Mouse (Mus musculus): ENCODE measurements around the gene Ccdc113. TPM values are rescaled to one million over a fixed set of nuclear protein-coding genes. Genes with fewer than 3 reads are reported as not detected.

Gene Ccdc113
- polyA plus RNA-seq, 1 experiment from 2014 or later = 0.14 TPM

DNA sequence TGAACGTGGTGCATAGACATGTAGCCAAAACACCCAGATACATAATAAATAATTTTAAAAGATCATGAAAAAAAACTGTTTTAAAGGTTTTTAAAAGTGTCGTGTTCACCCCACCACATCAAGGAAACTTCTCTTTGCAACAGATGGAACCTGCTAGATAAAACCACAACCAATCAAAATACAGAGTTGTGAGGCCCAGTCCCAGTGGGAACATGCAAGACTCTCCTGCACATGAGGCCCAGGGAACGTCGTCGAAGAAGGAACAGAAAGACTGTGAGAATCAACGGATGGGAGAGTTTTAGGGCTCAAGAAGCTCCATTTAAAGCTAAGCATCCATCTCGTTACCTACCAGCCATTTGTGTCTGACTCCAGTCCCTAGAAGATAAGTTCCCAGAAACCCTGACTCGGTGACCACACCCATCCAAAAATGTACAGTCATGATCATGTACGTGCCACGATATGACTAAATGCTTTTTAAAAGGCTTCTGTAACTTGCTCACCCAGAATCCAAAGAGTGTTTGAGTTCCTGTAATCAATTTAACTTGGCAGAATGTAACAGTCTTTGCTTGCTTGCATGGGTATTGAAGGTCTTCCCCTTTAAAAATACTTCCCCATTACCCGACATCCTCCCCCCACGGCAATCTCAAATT is 58.4 kb downstream of the Ccdc113 start:
- no peak for TF ChIP-seq CTCF (IDR thresholded peaks at IDR 0.05; ENCODE audit: low read depth)
- no peak for ATAC-seq
- no peaks in the 10 kb centered on the region for H3K36me3 ChIP-seq (ENCODE audit: control insufficient read depth, insufficient read depth)
- no peaks in the 10 kb centered on the region for H3K4me1 ChIP-seq (replicated peaks; ENCODE audit: control insufficient read depth, insufficient read depth, low read length)
- no peaks in the 10 kb centered on the region for H3K9me3 ChIP-seq (ENCODE audit: control insufficient read depth)
- no peak overlapping the region for H3K9ac ChIP-seq (ENCODE audit: low read depth, low read length)
- H3K27me3 ChIP-seq (replicated peaks; ENCODE audit: control insufficient read depth, insufficient read depth, low read length) = no peaks in the 10 kb centered on the region
- 82% methylated on average over 12 of the region's 12 CpGs for WGBS
- H3K4me3 ChIP-seq (ENCODE audit: low read depth, low read length) = no peak overlapping the region
- no peak overlapping the region for H3K4me2 ChIP-seq (replicated peaks; ENCODE audit: low read depth)
- H3K27ac ChIP-seq (ENCODE audit: low read depth, low read length) = no peak overlapping the region

DNA sequence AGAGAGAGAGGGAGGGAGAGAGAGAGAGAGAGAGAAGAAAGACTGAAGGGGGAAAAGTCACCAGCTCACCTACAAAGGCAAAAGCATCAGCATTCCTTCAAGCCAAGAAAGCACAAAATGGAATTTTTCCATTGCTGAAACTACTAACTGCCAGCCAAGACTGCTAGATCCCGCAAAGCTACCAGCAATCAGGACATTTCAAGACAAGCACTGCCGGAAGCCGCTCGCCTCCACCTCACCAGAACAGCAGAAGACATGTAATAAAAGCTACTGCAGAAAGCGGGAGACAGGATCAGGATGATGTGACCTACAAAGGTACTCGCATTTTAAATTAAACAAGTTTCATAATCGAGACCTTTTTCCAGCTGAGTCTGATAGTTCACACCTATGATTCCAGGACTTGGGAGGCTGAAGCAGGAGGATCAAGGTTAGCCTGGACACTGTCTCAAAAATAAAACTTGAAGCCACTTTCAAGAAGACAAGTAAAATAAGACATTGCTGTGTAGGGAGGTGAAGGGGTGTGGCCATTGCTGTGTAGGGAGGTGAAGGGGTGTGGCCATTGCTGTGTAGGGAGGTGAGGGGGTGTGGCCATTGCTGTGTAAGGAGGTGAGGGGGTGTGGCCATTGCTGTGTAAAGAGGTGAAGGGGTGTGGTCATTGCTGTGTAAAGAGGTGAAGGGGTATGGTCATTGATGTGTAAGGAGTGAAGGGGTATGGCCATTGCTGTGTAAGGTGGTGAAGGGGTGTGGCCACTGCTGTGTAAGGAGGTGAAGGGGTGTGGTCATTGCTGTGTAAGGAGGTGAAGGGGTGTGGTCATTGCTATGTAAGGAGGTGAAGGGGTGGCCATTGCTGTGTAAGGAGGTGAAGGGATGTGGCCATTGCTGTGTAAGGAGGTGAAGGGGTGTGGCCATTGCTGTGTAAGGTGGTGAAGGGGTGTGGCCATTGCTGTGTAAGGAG is 59.8 kb downstream of the Ccdc113 start:
- WGBS = 89% methylated on average over 7 of the region's 7 CpGs
- no peaks in the 10 kb centered on the region for H3K27me3 ChIP-seq (replicated peaks; ENCODE audit: control insufficient read depth, insufficient read depth, low read length)
- H3K9ac ChIP-seq (ENCODE audit: low read depth, low read length) = no peak overlapping the region
- no peak overlapping the region for H3K27ac ChIP-seq (ENCODE audit: low read depth, low read length)
- no peak overlapping the region for H3K4me3 ChIP-seq (ENCODE audit: low read depth, low read length)
- H3K4me1 ChIP-seq (replicated peaks; ENCODE audit: control insufficient read depth, insufficient read depth, low read length) = no peaks in the 10 kb centered on the region
- H3K9me3 ChIP-seq (ENCODE audit: control insufficient read depth) = no peaks in the 10 kb centered on the region
- no peak for ATAC-seq
- no peak for TF ChIP-seq CTCF (IDR thresholded peaks at IDR 0.05; ENCODE audit: low read depth)
- H3K36me3 ChIP-seq (ENCODE audit: control insufficient read depth, insufficient read depth) = no peaks in the 10 kb centered on the region
- no peak overlapping the region for H3K4me2 ChIP-seq (replicated peaks; ENCODE audit: low read depth)

DNA sequence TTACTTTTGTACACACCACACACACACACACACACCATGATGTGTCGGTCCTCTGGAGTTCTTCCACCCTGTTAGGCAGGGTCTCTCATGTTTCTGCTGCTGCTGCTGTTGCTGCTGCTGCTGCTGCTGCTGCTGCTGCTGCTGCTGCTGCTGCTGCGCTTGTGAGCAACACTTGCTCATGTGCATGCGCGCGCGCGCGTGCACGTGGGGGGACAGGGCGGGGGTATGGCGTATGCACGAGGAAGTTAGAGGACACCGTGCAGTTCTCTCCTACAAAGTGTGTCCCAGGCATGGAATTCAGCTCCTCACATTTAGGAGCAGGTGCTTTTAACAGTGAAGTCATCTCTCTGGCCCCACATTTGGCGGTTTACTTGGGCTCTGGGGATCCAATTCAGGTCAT is 61.2 kb downstream of the Ccdc113 start:
- ATAC-seq = no peak
- Histone ChIP-seq H3K4me2 (replicated peaks; ENCODE audit: low read depth) (no peak overlapping the region), H3K4me3 (ENCODE audit: low read depth, low read length) (no peak overlapping the region), H3K4me1 (replicated peaks; ENCODE audit: control insufficient read depth, insufficient read depth, low read length) (no peaks in the 10 kb centered on the region), H3K9ac (ENCODE audit: low read depth, low read length) (no peak overlapping the region), H3K27me3 (replicated peaks; ENCODE audit: control insufficient read depth, insufficient read depth, low read length) (no peaks in the 10 kb centered on the region), H3K36me3 (ENCODE audit: control insufficient read depth, insufficient read depth) (no peaks in the 10 kb centered on the region), H3K27ac (ENCODE audit: low read depth, low read length) (no peak overlapping the region), H3K9me3 (ENCODE audit: control insufficient read depth) (no peaks in the 10 kb centered on the region)
- WGBS = 84% methylated on average over 14 of the region's 14 CpGs
- no peak for TF ChIP-seq CTCF (IDR thresholded peaks at IDR 0.05; ENCODE audit: low read depth)

DNA sequence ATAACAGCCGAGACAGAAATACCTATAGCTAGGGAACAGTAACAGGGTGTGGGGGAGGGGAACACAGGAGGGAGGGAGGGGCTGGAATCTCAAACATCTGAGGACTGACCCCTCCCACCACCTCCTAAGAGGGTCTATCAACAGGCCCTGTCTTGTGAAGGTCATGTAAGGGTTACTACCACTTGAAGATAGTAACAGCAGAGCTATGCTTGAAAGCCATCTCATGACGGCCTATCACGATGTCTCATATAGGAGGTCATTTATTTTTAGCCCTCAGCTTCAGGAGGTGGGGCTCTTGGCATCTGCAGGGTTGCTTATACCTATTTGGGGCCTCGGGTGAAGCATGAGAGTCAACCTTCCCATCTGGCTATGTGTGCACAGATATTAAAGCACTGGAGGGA is 63.0 kb downstream of the Ccdc113 start:
- H3K27ac ChIP-seq (ENCODE audit: low read depth, low read length) = no peak overlapping the region

DNA sequence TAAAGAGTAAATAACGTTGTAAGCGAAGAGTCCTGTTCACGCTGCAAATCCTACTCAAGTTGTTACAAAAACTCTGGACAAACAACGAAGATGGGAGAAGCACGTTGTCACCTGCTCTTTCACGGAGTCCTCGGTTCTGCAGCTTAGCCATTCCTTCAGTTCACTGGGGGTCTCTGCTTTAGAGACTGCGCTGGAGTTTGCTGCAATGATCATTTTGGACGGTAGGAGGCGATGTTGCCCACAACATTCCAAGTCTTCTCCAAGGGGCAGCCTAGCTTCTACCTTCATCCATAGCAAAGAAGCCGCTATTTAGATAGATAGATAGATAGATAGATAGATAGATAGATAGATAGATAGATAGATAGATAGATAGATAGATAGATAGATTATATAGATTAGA is 66.0 kb downstream of the Ccdc113 start:
- no peak for ATAC-seq
- Histone ChIP-seq H3K27me3 (replicated peaks; ENCODE audit: control insufficient read depth, insufficient read depth, low read length) (no peaks in the 10 kb centered on the region), H3K4me2 (replicated peaks; ENCODE audit: low read depth) (no peak overlapping the region), H3K9me3 (ENCODE audit: control insufficient read depth) (no peaks in the 10 kb centered on the region), H3K4me3 (ENCODE audit: low read depth, low read length) (no peak overlapping the region), H3K27ac (ENCODE audit: low read depth, low read length) (no peak overlapping the region), H3K9ac (ENCODE audit: low read depth, low read length) (no peak overlapping the region), H3K4me1 (replicated peaks; ENCODE audit: control insufficient read depth, insufficient read depth, low read length) (no peaks in the 10 kb centered on the region), H3K36me3 (ENCODE audit: control insufficient read depth, insufficient read depth) (no peaks in the 10 kb centered on the region)
- peak; percentile 79 for TF ChIP-seq CTCF (IDR thresholded peaks at IDR 0.05; ENCODE audit: low read depth)
- WGBS = 8% methylated on average over 11 of the region's 11 CpGs

More for the DNA sequence above, 63.0 kb downstream of the Ccdc113 start:
- 29% methylated on average over 4 of the region's 4 CpGs for WGBS
- Histone ChIP-seq H3K4me2 (replicated peaks; ENCODE audit: low read depth) (no peak overlapping the region), H3K27me3 (replicated peaks; ENCODE audit: control insufficient read depth, insufficient read depth, low read length) (no peaks in the 10 kb centered on the region), H3K4me3 (ENCODE audit: low read depth, low read length) (no peak overlapping the region), H3K9ac (ENCODE audit: low read depth, low read length) (no peak overlapping the region), H3K9me3 (ENCODE audit: control insufficient read depth) (no peaks in the 10 kb centered on the region), H3K4me1 (replicated peaks; ENCODE audit: control insufficient read depth, insufficient read depth, low read length) (no peaks in the 10 kb centered on the region), H3K36me3 (ENCODE audit: control insufficient read depth, insufficient read depth) (no peaks in the 10 kb centered on the region)
- TF ChIP-seq CTCF (IDR thresholded peaks at IDR 0.05; ENCODE audit: low read depth) = no peak
- no peak for ATAC-seq

DNA sequence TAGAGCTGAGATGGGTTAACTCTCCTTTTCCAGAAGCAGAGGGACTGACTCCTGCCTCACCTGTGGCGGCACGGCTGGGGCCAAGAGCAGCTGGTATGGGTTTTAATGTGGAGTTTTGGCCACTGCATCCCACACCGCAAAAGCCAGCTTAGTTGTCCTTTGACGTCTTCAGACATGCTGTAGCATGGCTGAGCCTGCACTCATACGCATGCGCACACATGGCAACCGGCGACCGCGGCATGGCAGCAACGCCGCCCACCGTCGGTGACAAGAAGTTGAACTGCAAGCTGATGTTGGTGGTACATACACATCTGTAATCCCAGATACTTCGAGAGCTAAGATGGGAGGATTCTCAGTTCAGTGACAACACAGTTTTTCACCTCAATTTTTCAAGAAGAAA is 67.4 kb downstream of the Ccdc113 start:
- H3K27me3 ChIP-seq (replicated peaks; ENCODE audit: control insufficient read depth, insufficient read depth, low read length) = no peaks in the 10 kb centered on the region
- no peaks in the 10 kb centered on the region for H3K36me3 ChIP-seq (ENCODE audit: control insufficient read depth, insufficient read depth)
- WGBS = 73% methylated on average over 15 of the region's 15 CpGs
- no peak overlapping the region for H3K27ac ChIP-seq (ENCODE audit: low read depth, low read length)
- no peak overlapping the region for H3K4me3 ChIP-seq (ENCODE audit: low read depth, low read length)
- no peak overlapping the region for H3K9ac ChIP-seq (ENCODE audit: low read depth, low read length)
- no peak overlapping the region for H3K4me2 ChIP-seq (replicated peaks; ENCODE audit: low read depth)
- no peak for ATAC-seq
- no peak for TF ChIP-seq CTCF (IDR thresholded peaks at IDR 0.05; ENCODE audit: low read depth)
- no peaks in the 10 kb centered on the region for H3K9me3 ChIP-seq (ENCODE audit: control insufficient read depth)
- H3K4me1 ChIP-seq (replicated peaks; ENCODE audit: control insufficient read depth, insufficient read depth, low read length) = no peaks in the 10 kb centered on the region

All from intestine, postnatal 0 days (tissue).